ENCODE assay signal across 29 mouse cellular contexts in genomic region chr4:149634966-149635365, GRCm38 (mm10). TPM values are rescaled to one million over a fixed set of nuclear protein-coding genes. Genes with fewer than 3 reads are reported as not detected.
DNase-seq lines count a peak whose midpoint lies in the region; ATAC-seq lines count a peak whose summit lies in the region.
"Had no signal": no experiment of that assay in that cellular context is flagged by ENCODE, and none has a peak within 500 bp of the region (broad histone marks: within the 10 kb centered on the region; RNA-seq: fewer than 3 reads in every experiment).

No protein-coding gene starts in this region.

- 40% methylated on average over 11 of the region's 11 CpGs for WGBS in liver, embryonic 13.5 days (ENCODE audit: insufficient replicate concordance)
- WGBS in liver, embryonic 15.5 days (ENCODE audit: insufficient replicate concordance) = 37% methylated on average over 11 of the region's 11 CpGs

- peak; percentile 12; the same call in 1 of the 2 replicates for ATAC-seq in liver, embryonic 13.5 days (ENCODE audit: low read depth)
- ATAC-seq in liver, embryonic 15.5 days (ENCODE audit: insufficient read depth) = peak; percentile 14; the same call in 1 of the 2 replicates
- ATAC-seq in megakaryocyte-erythroid progenitor cell, adult 5-6 weeks (replicated peaks; ENCODE audit: low FRiP score, low TSS enrichment, poor library complexity, severe bottlenecking) = peak; percentile 67
- ATAC-seq: activated CD4-positive, CD25-positive, alpha-beta regulatory T cell, adult 4 months; forebrain, embryonic 15.5 days had no signal

- H3K27ac ChIP-seq in liver, embryonic 13.5 days = peak overlapping the region; percentile 29; the same call in 1 of the 2 replicates
- no peak overlapping the region for H3K27ac ChIP-seq in liver, embryonic 15.5 days (replicated peaks)
- H3K27ac ChIP-seq: embryonic facial prominence, embryonic 10.5 days; embryonic facial prominence, embryonic 13.5 days; forebrain, embryonic 12.5 days; forebrain, embryonic 15.5 days; heart, adult 2 months; heart, embryonic 10.5 days; heart, embryonic 13.5 days; hindbrain, embryonic 12.5 days; hindbrain, embryonic 15.5 days had no signal

- no peak for DNase-seq in liver, embryonic 13.5 days
- DNase-seq in liver = no peak
- DNase-seq in thymus, postnatal 10 days (ENCODE audit: low spot score in 2 of 2) = no peak
- DNase-seq in adrenal gland, postnatal 14 days = no peak
- DNase-seq: adrenal gland, adult 8-10 months; adrenal gland, postnatal 36 days; B cell, adult 2 months; cerebellum, adult 18-20 months; cerebellum, adult 9-10 months; cerebellum, postnatal 25 days; embryo, embryonic 11 days; gastrocnemius, postnatal 10 days; gastrocnemius, postnatal 36 days; heart, adult 2 months; heart, postnatal 14 days had no signal

- H3K9me3 ChIP-seq in liver, embryonic 13.5 days (replicated peaks) = no peaks in the 10 kb centered on the region
- no peaks in the 10 kb centered on the region for H3K9me3 ChIP-seq in liver, embryonic 15.5 days (replicated peaks)
- H3K9me3 ChIP-seq: embryonic facial prominence, embryonic 10.5 days; embryonic facial prominence, embryonic 13.5 days; forebrain, embryonic 12.5 days; forebrain, embryonic 15.5 days; G1E; heart, embryonic 10.5 days; heart, embryonic 13.5 days; hindbrain, embryonic 12.5 days; hindbrain, embryonic 15.5 days had no signal

- peaks cover 3% of the 10 kb centered on the region; the same call in 1 of the 2 replicates for H3K36me3 ChIP-seq in liver, embryonic 13.5 days
- H3K36me3 ChIP-seq in liver, embryonic 15.5 days (replicated peaks) = no peaks in the 10 kb centered on the region

- no peak overlapping the region for H3K9ac ChIP-seq in liver, embryonic 13.5 days
- no peak overlapping the region for H3K9ac ChIP-seq in liver, embryonic 15.5 days
- H3K9ac ChIP-seq: embryonic facial prominence, embryonic 13.5 days; forebrain, embryonic 12.5 days; forebrain, embryonic 15.5 days; heart, embryonic 13.5 days; hindbrain, embryonic 12.5 days; hindbrain, embryonic 15.5 days had no signal

- H3K4me3 ChIP-seq in liver, embryonic 13.5 days (replicated peaks) = no peak overlapping the region
- no peak overlapping the region for H3K4me3 ChIP-seq in liver, embryonic 15.5 days (replicated peaks)
- H3K4me3 ChIP-seq: embryonic facial prominence, embryonic 10.5 days; embryonic facial prominence, embryonic 13.5 days; erythroblast, embryonic 14.5 days; forebrain, embryonic 12.5 days; forebrain, embryonic 15.5 days; heart, adult 2 months; heart, embryonic 10.5 days; heart, embryonic 13.5 days; hindbrain, embryonic 12.5 days; hindbrain, embryonic 15.5 days had no signal

- H3K4me2 ChIP-seq in liver, embryonic 13.5 days = no peak overlapping the region
- no peak overlapping the region for H3K4me2 ChIP-seq in liver, embryonic 15.5 days
- H3K4me2 ChIP-seq: embryonic facial prominence, embryonic 13.5 days; forebrain, embryonic 12.5 days; forebrain, embryonic 15.5 days; heart, embryonic 13.5 days; hindbrain, embryonic 12.5 days; hindbrain, embryonic 15.5 days had no signal

- H3K27me3 ChIP-seq in liver, embryonic 13.5 days = no peaks in the 10 kb centered on the region
- H3K27me3 ChIP-seq in liver, embryonic 15.5 days = no peaks in the 10 kb centered on the region
- H3K27me3 ChIP-seq: CH12.LX; embryonic facial prominence, embryonic 13.5 days; forebrain, embryonic 12.5 days; forebrain, embryonic 15.5 days; heart, embryonic 13.5 days; hindbrain, embryonic 12.5 days; hindbrain, embryonic 15.5 days had no signal

- H3K4me1 ChIP-seq in liver, embryonic 13.5 days (replicated peaks) = peaks cover 33% of the 10 kb centered on the region
- H3K4me1 ChIP-seq in liver, embryonic 15.5 days (replicated peaks) = peaks cover 22% of the 10 kb centered on the region
- H3K4me1 ChIP-seq: embryonic facial prominence, embryonic 10.5 days; embryonic facial prominence, embryonic 13.5 days; forebrain, embryonic 12.5 days; forebrain, embryonic 15.5 days; heart, embryonic 10.5 days; heart, embryonic 13.5 days; hindbrain, embryonic 12.5 days; hindbrain, embryonic 15.5 days had no signal

RNA-seq across cellular contexts. Expression of gene Clstn1, which starts 48.7 kb away (rescaled TPM):
- polyA plus RNA-seq in liver, embryonic 13.5 days (2015; fragmentation: Nextera tagmentation; extraction: Ambion mirVana) = 2.6 and 2.9 TPM in 2 replicates
- polyA plus RNA-seq in liver, embryonic 15.5 days (2015; fragmentation: Nextera tagmentation; extraction: Ambion mirVana) = 2.0 and 2.5 TPM in 2 replicates
- 30.8 and 31.2 TPM in 2 replicates for total RNA-seq in megakaryocyte-erythroid progenitor cell, adult 5-6 weeks (2014; fragmentation: Nextera tagmentation)
- 23.3 and 30.4 TPM in 2 replicates for total RNA-seq in megakaryocyte-erythroid progenitor cell, adult 5-6 weeks (2017)
- 69.1 and 76.7 TPM in 2 replicates for total RNA-seq in adrenal gland, postnatal 14 days (2021)

Comparison
In these comparisons a context has a peak if more than half of its experiments do, and no peak if none do; other contexts are left out.
1. ATAC-seq: peak in every context shown above with its lines; median percentile 67 in megakaryocyte-erythroid progenitor cell, adult 5-6 weeks; 14 in liver, embryonic 15.5 days; 12 in liver, embryonic 13.5 days.